Mouse (Mus musculus): ENCODE results near the gene Utrn.

DNA sequence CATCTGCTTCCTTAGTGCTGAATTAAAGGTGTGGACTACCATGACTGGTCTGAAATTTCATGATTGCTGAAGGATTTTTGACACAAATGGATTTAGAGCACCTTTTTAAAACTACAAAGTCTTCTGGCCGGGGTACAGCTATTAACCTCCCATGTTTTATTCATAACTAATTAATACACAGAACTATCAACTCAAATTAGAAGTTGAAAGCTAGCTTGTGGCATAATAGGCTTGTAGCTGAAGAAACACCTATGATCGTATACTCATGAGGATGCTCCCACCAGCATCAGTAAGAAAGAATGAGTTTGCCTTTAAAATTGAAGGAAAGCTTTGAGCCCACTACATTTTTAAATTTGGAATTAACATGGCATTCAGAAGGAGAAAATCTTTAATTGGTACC, 282.3 kb downstream of the Utrn start:
- no peak for TF ChIP-seq CTCF (IDR thresholded peaks at IDR 0.05; ENCODE audit: control insufficient read depth, insufficient read depth, insufficient replicate concordance, low read depth, low read length)
- TF ChIP-seq POLR2A (IDR thresholded peaks at IDR 0.05; ENCODE audit: control insufficient read depth, low read depth, low read length), result no peak

Measured in testis, adult 2 months (tissue).